Mouse (Mus musculus) megakaryocyte, embryonic 14.5 days (primary cell): ENCODE measurements at regions not wholly inside any gene's neighbourhood (a gene's known extent, or its start where the extent isn't known, plus 50 kb on each side); places are given as distances from the start of the nearest gene placed in this dataset.

ENCODE experiments used
- FLI1 ChIP-seq: IDR thresholded peaks from 2 replicates; pipeline ENCODE4 v1.6.1; 2012; ENCODE audit warnings: low read length, inconsistent platforms, mixed read lengths
- GATA1 ChIP-seq: IDR thresholded peaks from 3 replicates; pipeline ENCODE4 v1.6.1; 2012; ENCODE audit warnings: mixed read lengths, low read length, inconsistent platforms, borderline replicate concordance

DNA sequence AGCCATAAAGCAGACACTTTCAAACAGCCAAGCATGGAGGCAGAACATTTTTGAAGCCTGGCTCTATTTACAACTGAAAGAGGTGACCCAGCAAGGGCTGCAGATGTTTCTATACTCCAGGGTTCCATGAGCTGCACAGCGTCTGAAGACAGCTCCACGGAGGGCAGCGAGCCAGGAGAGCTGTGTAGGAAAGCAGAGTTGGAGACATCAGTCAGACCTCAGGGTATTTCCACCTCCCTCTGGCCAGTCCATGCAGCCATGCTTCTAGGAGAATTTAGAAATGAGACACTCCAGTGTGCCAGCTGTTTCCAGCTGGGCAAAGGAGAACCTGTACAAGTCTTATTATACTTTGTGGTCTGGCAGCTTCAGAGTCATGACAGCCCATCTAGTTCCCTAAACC lies 85.8 kb downstream of the Aldh8a1 start:
- TF ChIP-seq GATA1 (no peak), FLI1 (no peak)
